Mouse (Mus musculus) erythroblast, embryonic 14.5 days (primary cell): ENCODE data around the gene Mthfsd.

ENCODE experiments used
- GATA1 ChIP-seq: IDR thresholded peaks from 2 replicates; pipeline ENCODE4 v1.6.1; 2012; ENCODE audit warnings: low read length, inconsistent platforms, mixed read lengths
- TAL1 ChIP-seq: IDR thresholded peaks from 3 replicates; pipeline ENCODE4 v1.6.1; 2012; ENCODE audit warnings: low read length, inconsistent platforms, mixed read lengths

- TF ChIP-seq GATA1 (no peak), TAL1 (no peak)
These were observed 28.7 kb upstream of the Mthfsd start for GRCm38 (mm10) chr8:121136856-121137255.
